Mouse (Mus musculus) CH12.LX (cell line): Measurements from ENCODE around the gene Mark4. TPM values are rescaled to one million over a fixed set of nuclear protein-coding genes. Genes with fewer than 3 reads are reported as not detected.
A peak's percentile ranks its signal among the peaks of the same experiment; 100 is the strongest.

ENCODE experiments used
- DNase-seq: peaks from one replicate; pipeline ENCODE4 v3.0.0-alpha.2; 2013; ENCODE audit errors: extremely low read depth
- H3K27ac ChIP-seq: 2 replicates; pipeline ENCODE4 v1.5.1; 2012; ENCODE audit warnings: low read depth, mild to moderate bottlenecking, control low read depth, moderate library complexity; ENCODE audit not compliant: insufficient read depth
- H3K27me3 ChIP-seq: replicated peaks from 2 replicates; pipeline ENCODE3; 2012; ENCODE audit warnings: inconsistent platforms
- H3K36me3 ChIP-seq, 2 experiments: replicated peaks in 1 of 2; 2 replicates each; pipeline versions ENCODE3 to v1.6.1; 2012; ENCODE audit warnings: inconsistent platforms in 1 of 2, low read length in 1 of 2, mild to moderate bottlenecking in 1 of 2, mixed read lengths in 1 of 2, moderate library complexity in 1 of 2; ENCODE audit not compliant: control insufficient read depth in 1 of 2, insufficient read depth in 1 of 2
- H3K4me1 ChIP-seq, 2 experiments: 2 replicates each; pipeline ENCODE4 v1.6.1; 2012; ENCODE audit warnings: inconsistent platforms in 1 of 2, moderate library complexity in 1 of 2; ENCODE audit not compliant: insufficient read depth in 2 of 2, control insufficient read depth in 1 of 2
- H3K4me2 ChIP-seq: 2 replicates; pipeline ENCODE4 v1.6.1; 2012; ENCODE audit warnings: low read depth, mild to moderate bottlenecking, control low read depth; ENCODE audit not compliant: poor library complexity, insufficient read depth, severe bottlenecking
- H3K4me3 ChIP-seq, 3 experiments: fragments of 150-350 bp in 1 of 3; sonication (generic) in 1 of 3; replicated peaks in 1 of 3; 2 replicates each; pipeline versions ENCODE3 to v1.5.1; 2011 to 2012; ENCODE audit warnings: low read depth in 2 of 3, low read length in 2 of 3, mild to moderate bottlenecking in 2 of 3, moderate library complexity in 2 of 3, control low read depth in 1 of 3, improper control_type of control experiment in 1 of 3, inconsistent platforms in 1 of 3, mixed read lengths in 1 of 3; ENCODE audit not compliant: poor library complexity in 1 of 3
- H3K79me2 ChIP-seq: replicated peaks from 2 replicates; pipeline ENCODE4 v1.6.1; 2012; ENCODE audit warnings: mild to moderate bottlenecking, moderate library complexity; ENCODE audit not compliant: control insufficient read depth, poor library complexity, insufficient read depth, severe bottlenecking; ENCODE audit errors: extremely low read depth
- H3K9ac ChIP-seq: 2 replicates; pipeline ENCODE4 v1.6.1; 2012; ENCODE audit warnings: low read depth, mild to moderate bottlenecking, control low read depth, moderate library complexity; ENCODE audit not compliant: insufficient read depth
- H3K9me3 ChIP-seq: replicated peaks from 2 replicates; pipeline ENCODE3; 2012; ENCODE audit warnings: low read length, inconsistent platforms, mixed read lengths
- BHLHE40 ChIP-seq: IDR thresholded peaks from 2 replicates; pipeline ENCODE4 v1.6.1; 2011; ENCODE audit warnings: mild to moderate bottlenecking, low read depth, low read length, improper control_type of control experiment
- CTCF ChIP-seq, 2 experiments: IDR thresholded peaks in 1 of 2; conservative IDR thresholded peaks in 1 of 2; 2 replicates each; pipeline ENCODE4 v1.5.1; 2011 to 2012; ENCODE audit warnings: low read depth in 2 of 2, low read length in 2 of 2, improper control_type of control experiment in 1 of 2, inconsistent platforms in 1 of 2, mild to moderate bottlenecking in 1 of 2, moderate library complexity in 1 of 2
- ELF1 ChIP-seq: IDR thresholded peaks from 2 replicates; pipeline ENCODE4 v1.6.1; 2014; ENCODE audit warnings: low read depth, mild to moderate bottlenecking, inconsistent platforms, low read length, improper control_type of control experiment
- IRF4 ChIP-seq: IDR thresholded peaks from 2 replicates; pipeline ENCODE4 v1.6.1; 2014; ENCODE audit warnings: low read depth, mild to moderate bottlenecking, inconsistent platforms, low read length, improper control_type of control experiment
- MAX ChIP-seq: IDR thresholded peaks from 2 replicates; pipeline ENCODE4 v1.6.1; 2011; ENCODE audit warnings: low read length, improper control_type of control experiment
- NRF1 ChIP-seq: IDR thresholded peaks from 2 replicates; pipeline ENCODE4 v1.6.1; 2014; ENCODE audit warnings: low read depth, mild to moderate bottlenecking, inconsistent platforms, low read length, improper control_type of control experiment, moderate library complexity
- SIN3A ChIP-seq: IDR thresholded peaks from 2 replicates; pipeline ENCODE4 v1.6.1; 2012; ENCODE audit warnings: low read length, improper control_type of control experiment, inconsistent platforms
- TCF12 ChIP-seq: IDR thresholded peaks from 2 replicates; pipeline ENCODE4 v1.6.1; 2014; ENCODE audit warnings: low read depth, mild to moderate bottlenecking, inconsistent platforms, low read length, improper control_type of control experiment
- ZC3H11A ChIP-seq: IDR thresholded peaks from 2 replicates; pipeline ENCODE4 v1.6.1; 2012; ENCODE audit warnings: low read depth, mild to moderate bottlenecking, inconsistent platforms, low read length, improper control_type of control experiment
- dilution Hi-C: fragments of 300-500 bp; cut with MboI; formaldehyde crosslinking; loops from 2 replicates; pipeline ENCODE4 v1.14.3; 2020; ENCODE audit warnings: low sequenced_read_pairs; ENCODE audit not compliant: extremely low pct_unique_long_range_greater_than_20kb, extremely low pct_ligation_motif_present
- in situ Hi-C: fragments of 300-500 bp; cut with MboI; formaldehyde crosslinking; loops from 3 replicates; pipeline ENCODE4 v1.14.3; 2019; ENCODE audit warnings: low sequenced_read_pairs, low pct_ligation_motif_present, low pct_unique_long_range_greater_than_20kb, mixed read lengths
- polyA plus RNA-seq: library from polyadenylated mRNA; unstranded; fragments of >175 nt; gene quantifications from 2 replicates; pipeline ENCODE4 v1.2.1, GENCODE M21; 2012; ENCODE audit warnings: low read depth; ENCODE audit not compliant: insufficient read length
- total RNA-seq, 2 experiments: library from RNA; depleted of rRNA; stranded (reverse); fragments of 300-350 nt in 1 of 2; fragments of >200 nt in 1 of 2; gene quantifications; 2 replicates each; pipeline ENCODE4 v1.2.3; 2012 to 2014

The Mark4 gene
- total and polyA plus RNA-seq, 3 experiments: 1.7 to 11.9 (median 7.3) TPM

DNA sequence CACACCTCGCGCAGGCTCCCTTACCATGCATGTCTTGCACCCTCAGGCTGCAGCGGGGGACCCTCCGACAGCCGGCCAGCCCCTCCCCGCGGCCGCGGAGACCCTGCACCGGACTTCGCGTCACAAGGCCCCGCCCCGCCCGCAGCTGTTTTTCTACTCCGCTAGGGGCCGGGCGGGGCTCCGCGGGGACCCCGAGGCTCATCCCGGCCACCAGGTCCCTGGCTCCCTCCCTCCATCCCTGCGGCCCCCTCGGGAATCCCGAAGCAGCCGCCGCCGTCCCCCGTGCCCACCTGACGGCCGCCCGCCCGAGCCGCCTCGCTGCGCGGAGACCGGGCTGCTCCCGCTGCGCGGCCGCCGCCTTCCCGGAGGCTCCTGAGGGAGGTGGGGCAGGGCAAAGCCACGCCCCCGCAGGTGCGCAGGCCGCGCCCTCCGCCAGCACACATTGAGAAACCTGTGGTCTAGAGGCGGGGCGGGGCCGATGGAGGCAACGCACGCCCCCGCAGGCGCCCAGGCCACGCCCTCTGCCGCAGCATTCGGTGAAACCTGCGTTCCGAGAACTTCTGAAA is 54.8 kb downstream of the Mark4 start, which contains the start of gene Klc3:
TSS of gene Klc3 (minus strand) at position 374 of the 566 bp plus-strand sequence.
- Histone ChIP-seq H3K4me1 (peaks cover 2 to 18% of the 10 kb centered on the region in 2 experiments; a peak in 3 of 4 replicates), H3K9me3 (peaks cover 16% of the 10 kb centered on the region), H3K4me3 (peak within 1 kb of the TSS in 2 of 3 experiments; percentile 39 to 57), H3K4me2 (peak within 1 kb of the TSS; percentile 80), H3K79me2 (no peaks in the 10 kb centered on the region)
- dilution Hi-C loops: no loop called here
- in situ Hi-C loops: loop anchor here (25.0 kb wide), 2 partner anchors 158 to 458 kb away; partner anchors contain the start of genes Ceacam16, Gm19345 and Ppp1r37
- TF ChIP-seq TCF12: peak; percentile 48; the same call in 1 of the 2 replicates
- TF ChIP-seq IRF4: peak; percentile 41; the same call in 1 of the 2 replicates
- TF ChIP-seq BHLHE40: peak; percentile 44
- peak; percentile 26; the same call in 1 of the 2 replicates for TF ChIP-seq ELF1
- peak; percentile 80 for TF ChIP-seq NRF1
- TF ChIP-seq MAX: no peak
- TF ChIP-seq, all 38 proteins: peak for 5
- peaks cover 69% of the 10 kb centered on the region for H3K27me3 ChIP-seq
- H3K36me3 ChIP-seq: no peaks in the 10 kb centered on the region
- DNase-seq: peak; percentile 74
- no peak within 1 kb of the TSS for H3K27ac ChIP-seq
- no peak within 1 kb of the TSS for H3K9ac ChIP-seq

DNA sequence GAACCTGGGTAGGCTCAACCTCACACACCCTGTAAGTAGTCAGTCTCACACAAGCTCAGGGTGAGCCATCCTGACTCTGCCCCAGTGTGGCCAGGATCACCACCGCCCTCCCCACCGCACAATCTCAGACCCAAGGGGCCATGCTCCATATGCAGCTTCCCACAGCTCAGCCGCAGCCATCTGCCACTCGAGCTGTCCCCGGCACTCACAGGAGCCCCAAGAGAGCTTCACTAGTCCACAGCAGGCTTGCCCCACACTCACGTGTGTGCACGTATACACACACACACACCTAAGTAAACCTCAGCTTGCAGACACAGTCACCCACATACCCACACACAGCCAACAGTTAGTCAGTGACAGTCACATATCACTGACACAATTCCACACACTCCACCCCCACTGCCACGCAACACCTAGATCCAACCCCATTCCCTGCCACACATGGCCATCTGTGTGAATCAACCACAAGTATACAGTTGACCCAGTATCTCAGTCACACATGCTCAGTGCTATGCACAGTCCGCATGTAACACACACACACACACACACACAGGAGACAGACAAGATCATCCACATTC is 56.0 kb downstream of the Mark4 start:
- H3K79me2 ChIP-seq: no peaks in the 10 kb centered on the region
- dilution Hi-C loops (no loop called here), in situ Hi-C loops (loop anchor here (25.0 kb wide), 2 partner anchors 160 to 460 kb away; partner anchors contain the start of genes Ceacam16, Gm19345 and Ppp1r37)
- H3K4me1 ChIP-seq: peaks cover 2 to 18% of the 10 kb centered on the region in 2 experiments; a peak in 3 of 4 replicates
- peaks cover 16% of the 10 kb centered on the region for H3K9me3 ChIP-seq
- no peak overlapping the region for H3K9ac ChIP-seq
- no peak overlapping the region for H3K4me2 ChIP-seq
- no peak for DNase-seq
- no peaks in the 10 kb centered on the region for H3K36me3 ChIP-seq
- H3K4me3 ChIP-seq: no peak overlapping the region
- no peak for TF ChIP-seq ZC3H11A
- no peak overlapping the region for H3K27ac ChIP-seq
- H3K27me3 ChIP-seq: peaks cover 66% of the 10 kb centered on the region

- no peak overlapping the region for H3K9ac ChIP-seq
- in situ Hi-C loops: loop anchor here (25.0 kb wide), 2 partner anchors 161 to 461 kb away; partner anchors contain the start of genes Ceacam16, Gm19345 and Ppp1r37
- no peak overlapping the region for H3K4me2 ChIP-seq
- no peak for DNase-seq
- H3K27me3 ChIP-seq: peaks cover 56% of the 10 kb centered on the region
- H3K27ac ChIP-seq: no peak overlapping the region
- dilution Hi-C loops: no loop called here
- H3K9me3 ChIP-seq: peaks cover 16% of the 10 kb centered on the region
- TF ChIP-seq CTCF (conservative IDR thresholded peaks at IDR 0.05 in 1 of 2, IDR thresholded peaks at IDR 0.05 in 1 of 2; ENCODE audit: low read depth in 2 of 2, low read length in 2 of 2): 0 out of 4 replicates have a peak, but pooled peaks of 1 of the 2 experiments have one; percentile 10
- TF ChIP-seq SIN3A: no peak
- peaks cover under 1 to 8% of the 10 kb centered on the region in 2 experiments for H3K36me3 ChIP-seq
- no peak overlapping the region for H3K4me3 ChIP-seq
- H3K79me2 ChIP-seq: no peaks in the 10 kb centered on the region
- H3K4me1 ChIP-seq: peaks cover 2 to 18% of the 10 kb centered on the region in 2 experiments; a peak in 3 of 4 replicates
Observed at GRCm38 (mm10) chr7:19400946-19401345, 57.7 kb downstream of the Mark4 start.
